Mouse (Mus musculus): Measurements from ENCODE around the gene Mcfd2.
A peak's percentile ranks its signal among the peaks of the same experiment; 100 is the strongest.

Mcfd2 gene

GRCm38 (mm10) chr17:87287197-87287777, 21.6 kb upstream of the Mcfd2 start:
- no peak for DNase-seq (ENCODE audit: low spot score)

- DNase-seq (ENCODE audit: low spot score): no peak
Measured at GRCm38 (mm10) chr17:87286481-87287143, 20.9 kb upstream of the Mcfd2 start.

- peak; percentile 61 for DNase-seq (ENCODE audit: low spot score)
Measured at GRCm38 (mm10) chr17:87285731-87286465, 20.2 kb upstream of the Mcfd2 start.

GRCm38 (mm10) chr17:87284482-87285040, 18.8 kb upstream of the Mcfd2 start:
- DNase-seq (ENCODE audit: low spot score): no peak

- DNase-seq (ENCODE audit: low spot score): peak; percentile 49
Measured at GRCm38 (mm10) chr17:87283755-87284481, 18.2 kb upstream of the Mcfd2 start.

- peak; percentile 78 for DNase-seq (ENCODE audit: low spot score)
Measured at GRCm38 (mm10) chr17:87283055-87283754, 17.5 kb upstream of the Mcfd2 start.

- DNase-seq (ENCODE audit: low spot score): peak; percentile 99
Measured at GRCm38 (mm10) chr17:87282706-87283053, 16.9 kb upstream of the Mcfd2 start, which contains the start of gene Ttc7. Gene Ttc7 (plus strand): TSS chr17:87282886.

- peak; percentile 93 for DNase-seq (ENCODE audit: low spot score)
Measured at GRCm38 (mm10) chr17:87282007-87282705, 16.4 kb upstream of the Mcfd2 start.

- DNase-seq (ENCODE audit: low spot score): no peak
Measured at GRCm38 (mm10) chr17:87275363-87276341, 9.9 kb upstream of the Mcfd2 start.

GRCm38 (mm10) chr17:87269454-87269853, 3.7 kb upstream of the Mcfd2 start:
- DNase-seq (ENCODE audit: low spot score): no peak

GRCm38 (mm10) chr17:87264927-87265791, 576 bp downstream of the Mcfd2 start:
- DNase-seq (ENCODE audit: low spot score): no peak

GRCm38 (mm10) chr17:87264054-87264830, 1.5 kb downstream of the Mcfd2 start:
- DNase-seq (ENCODE audit: low spot score): no peak

GRCm38 (mm10) chr17:87263401-87263800, 2.3 kb downstream of the Mcfd2 start:
- no peak for DNase-seq (ENCODE audit: low spot score)

- no peak for DNase-seq (ENCODE audit: low spot score)
Measured at GRCm38 (mm10) chr17:87255672-87256071, 10.1 kb downstream of the Mcfd2 start.

- no peak for DNase-seq (ENCODE audit: low spot score)
Measured at GRCm38 (mm10) chr17:87254384-87254783, 11.4 kb downstream of the Mcfd2 start.

GRCm38 (mm10) chr17:87246103-87246502, 19.6 kb downstream of the Mcfd2 start:
- DNase-seq (ENCODE audit: low spot score): no peak

GRCm38 (mm10) chr17:87237826-87238225, 27.9 kb downstream of the Mcfd2 start:
- DNase-seq (ENCODE audit: low spot score): no peak
